Mouse (Mus musculus): ENCODE measurements around the gene Pabpc1l.

DNA sequence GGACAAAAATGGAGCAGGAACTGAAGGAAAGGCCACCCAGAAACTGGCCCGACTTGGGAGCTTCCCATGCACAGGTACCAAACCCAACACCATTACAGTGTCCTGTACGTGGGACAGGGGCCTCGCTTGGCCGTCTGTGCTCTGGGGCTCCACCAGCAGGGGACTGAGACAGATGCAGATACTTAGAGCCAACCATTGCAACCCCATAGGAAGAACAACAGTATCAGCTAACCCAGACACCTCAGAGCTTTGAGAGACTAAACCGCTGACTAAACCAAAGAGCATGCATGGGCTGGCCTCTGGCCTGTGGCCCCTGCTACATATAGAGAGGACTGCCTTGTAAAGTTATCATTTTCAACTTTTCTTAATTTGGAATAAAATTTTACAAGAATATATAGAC, 20.7 kb upstream of the Pabpc1l start:
- no peak for TF ChIP-seq POLR2AphosphoS2 (IDR thresholded peaks at IDR 0.05; ENCODE audit: low read depth, low read length)
- no peak for TF ChIP-seq RAD21 (IDR thresholded peaks at IDR 0.05; ENCODE audit: low read depth, low read length)
- no peak for TF ChIP-seq POLR2A (IDR thresholded peaks at IDR 0.05; ENCODE audit: low read depth, low read length)
- TF ChIP-seq CTCF (conservative IDR thresholded peaks at IDR 0.05 in 1 of 2, IDR thresholded peaks at IDR 0.05 in 1 of 2; ENCODE audit: low read depth in 2 of 2, low read length in 2 of 2): no peak
- no peak for TF ChIP-seq ZMIZ1 (IDR thresholded peaks at IDR 0.05; ENCODE audit: low read depth, low read length)

All from CH12.LX (cell line).